In genomic region chr9:55311560-55311959, GRCm38 (mm10) we compare ENCODE assay signal across 9 mouse cellular contexts. TPM values are rescaled to one million over a fixed set of nuclear protein-coding genes. Genes with fewer than 3 reads are reported as not detected.
DNase-seq lines count a peak whose midpoint lies in the region; ATAC-seq and TF ChIP-seq lines count a peak whose summit lies in the region.
"Had no signal": no experiment of that assay in that cellular context is flagged by ENCODE, and none has a peak within 500 bp of the region (broad histone marks: within the 10 kb centered on the region; RNA-seq: fewer than 3 reads in every experiment).

No protein-coding gene starts in this region.

- TF ChIP-seq CTCF in C2C12 (IDR thresholded peaks at IDR 0.05; ENCODE audit: control insufficient read depth, insufficient read depth, insufficient read length): peak; percentile 45
- peak; percentile 93 for TF ChIP-seq CTCF in kidney, postnatal 0 days (IDR thresholded peaks at IDR 0.05; ENCODE audit: low read depth)

- no peak overlapping the region for H3K27ac ChIP-seq in embryonic facial prominence, embryonic 13.5 days
- H3K27ac ChIP-seq in heart, embryonic 10.5 days: no peak overlapping the region
- no peak overlapping the region for H3K27ac ChIP-seq in kidney, postnatal 0 days
- no peak overlapping the region for H3K27ac ChIP-seq in liver, embryonic 11.5 days (ENCODE audit: low read depth, low read length)
- no peak overlapping the region for H3K27ac ChIP-seq in stomach, embryonic 15.5 days

- 6% methylated on average over 5 of the region's 5 CpGs for WGBS in embryonic facial prominence, embryonic 13.5 days
- 7% methylated on average over 5 of the region's 5 CpGs for WGBS in heart, embryonic 10.5 days
- 11% methylated on average over 5 of the region's 5 CpGs for WGBS in kidney, postnatal 0 days
- 9% methylated on average over 5 of the region's 5 CpGs for WGBS in liver, embryonic 11.5 days
- WGBS in stomach, embryonic 15.5 days: 10% methylated on average over 5 of the region's 5 CpGs

- ATAC-seq in embryonic facial prominence, embryonic 13.5 days (ENCODE audit: insufficient number of reproducible peaks, insufficient read depth, low FRiP score, low TSS enrichment, low read depth): peak; percentile 59; the same call in 1 of the 2 replicates
- ATAC-seq in kidney, postnatal 0 days (replicated peaks; ENCODE audit: low FRiP score, low read depth): 0 out of 2 replicates have a peak, but pooled peaks have one; percentile 57
- ATAC-seq in liver, embryonic 11.5 days (replicated peaks; ENCODE audit: low FRiP score): no peak
- ATAC-seq in stomach, embryonic 15.5 days (ENCODE audit: insufficient read depth, low FRiP score, low read depth): peak; percentile 31; the same call in 1 of the 2 replicates

- no peaks in the 10 kb centered on the region for H3K4me1 ChIP-seq in embryonic facial prominence, embryonic 13.5 days
- H3K4me1 ChIP-seq in heart, embryonic 10.5 days: peaks cover 3% of the 10 kb centered on the region; the same call in 1 of the 2 replicates
- H3K4me1 ChIP-seq in kidney, postnatal 0 days (replicated peaks; ENCODE audit: insufficient read depth, low read length): no peaks in the 10 kb centered on the region
- H3K4me1 ChIP-seq in liver, embryonic 11.5 days (replicated peaks; ENCODE audit: control insufficient read depth, insufficient read depth, low read length): no peaks in the 10 kb centered on the region
- no peaks in the 10 kb centered on the region for H3K4me1 ChIP-seq in stomach, embryonic 15.5 days

- no peaks in the 10 kb centered on the region for H3K36me3 ChIP-seq in C2C12 (ENCODE audit: control insufficient read depth, insufficient read depth)
- H3K36me3 ChIP-seq in embryonic facial prominence, embryonic 13.5 days: no peaks in the 10 kb centered on the region
- no peaks in the 10 kb centered on the region for H3K36me3 ChIP-seq in heart, embryonic 10.5 days
- no peaks in the 10 kb centered on the region for H3K36me3 ChIP-seq in kidney, postnatal 0 days (ENCODE audit: insufficient read depth, low read length)
- H3K36me3 ChIP-seq in liver, embryonic 11.5 days (ENCODE audit: control insufficient read depth, insufficient read depth, low read length): no peaks in the 10 kb centered on the region
- no peaks in the 10 kb centered on the region for H3K36me3 ChIP-seq in stomach, embryonic 15.5 days

- H3K4me3 ChIP-seq in C2C12 (ENCODE audit: insufficient read depth, poor library complexity, severe bottlenecking): no peak overlapping the region
- H3K4me3 ChIP-seq in embryonic facial prominence, embryonic 13.5 days: no peak overlapping the region
- H3K4me3 ChIP-seq in heart, embryonic 10.5 days: no peak overlapping the region
- no peak overlapping the region for H3K4me3 ChIP-seq in kidney, postnatal 0 days (replicated peaks; ENCODE audit: low read depth, low read length)
- no peak overlapping the region for H3K4me3 ChIP-seq in liver, embryonic 11.5 days (ENCODE audit: low read depth, low read length)
- H3K4me3 ChIP-seq in stomach, embryonic 15.5 days (replicated peaks): no peak overlapping the region
- H3K4me3 ChIP-seq: erythroblast, embryonic 14.5 days had no signal

- no peaks in the 10 kb centered on the region for H3K79me2 ChIP-seq in C2C12 (ENCODE audit: control insufficient read depth, insufficient read depth)

- no peaks in the 10 kb centered on the region for H3K79me3 ChIP-seq in C2C12 (ENCODE audit: low read depth)

- H3K9ac ChIP-seq in embryonic facial prominence, embryonic 13.5 days: no peak overlapping the region
- H3K9ac ChIP-seq in kidney, postnatal 0 days (ENCODE audit: low read depth, low read length): no peak overlapping the region
- H3K9ac ChIP-seq in liver, embryonic 11.5 days (ENCODE audit: low read depth, low read length): no peak overlapping the region
- H3K9ac ChIP-seq in stomach, embryonic 15.5 days: no peak overlapping the region

- DNase-seq in adrenal gland, postnatal 4 days (ENCODE audit: low spot score in 2 of 2): peak; percentile 16 to 53
- DNase-seq in heart, embryonic 10.5 days (ENCODE audit: low spot score): peak; percentile 84
- peak; percentile 93 for DNase-seq in kidney, postnatal 0 days (ENCODE audit: low spot score)
- DNase-seq in liver, embryonic 11.5 days (ENCODE audit: low spot score): peak; percentile 50
- peak; percentile 77 for DNase-seq in naive thymus-derived CD4-positive, alpha-beta T cell, adult 2 months (ENCODE audit: low read depth)

- H3K4me2 ChIP-seq in embryonic facial prominence, embryonic 13.5 days: no peak overlapping the region
- no peak overlapping the region for H3K4me2 ChIP-seq in kidney, postnatal 0 days (ENCODE audit: low read length)
- H3K4me2 ChIP-seq in liver, embryonic 11.5 days: no peak overlapping the region
- no peak overlapping the region for H3K4me2 ChIP-seq in stomach, embryonic 15.5 days

- no peak overlapping the region for H3ac ChIP-seq in C2C12 (ENCODE audit: control insufficient read depth, insufficient read length, low read depth)

- H3K27me3 ChIP-seq in C2C12 (ENCODE audit: control insufficient read depth, insufficient read depth, insufficient read length): peaks cover 10% of the 10 kb centered on the region
- no peaks in the 10 kb centered on the region for H3K27me3 ChIP-seq in embryonic facial prominence, embryonic 13.5 days
- H3K27me3 ChIP-seq in heart, embryonic 10.5 days (ENCODE audit: insufficient read depth, poor library complexity, severe bottlenecking): no peaks in the 10 kb centered on the region
- H3K27me3 ChIP-seq in kidney, postnatal 0 days (ENCODE audit: insufficient read depth, low read length): no peaks in the 10 kb centered on the region
- no peaks in the 10 kb centered on the region for H3K27me3 ChIP-seq in liver, embryonic 11.5 days (replicated peaks; ENCODE audit: control insufficient read depth, insufficient read depth, low read length)
- no peaks in the 10 kb centered on the region for H3K27me3 ChIP-seq in stomach, embryonic 15.5 days (replicated peaks)

- H3K9me3 ChIP-seq in embryonic facial prominence, embryonic 13.5 days: no peaks in the 10 kb centered on the region
- H3K9me3 ChIP-seq in heart, embryonic 10.5 days: no peaks in the 10 kb centered on the region
- H3K9me3 ChIP-seq in kidney, postnatal 0 days (replicated peaks; ENCODE audit: low read length): no peaks in the 10 kb centered on the region
- no peaks in the 10 kb centered on the region for H3K9me3 ChIP-seq in liver, embryonic 11.5 days (ENCODE audit: control insufficient read depth, low read length)
- H3K9me3 ChIP-seq in stomach, embryonic 15.5 days: no peaks in the 10 kb centered on the region

TF ChIP-seq in C2C12, 6 proteins besides CTCF, POLR2A, EP300 and RAD21:
- TF ChIP-seq MYOD1 (IDR thresholded peaks at IDR 0.05; ENCODE audit: control insufficient read depth, insufficient read length, low read depth): no peak
- TF ChIP-seq CEBPB (IDR thresholded peaks at IDR 0.05; ENCODE audit: low read depth): no peak
- no peak for TF ChIP-seq MYOG (IDR thresholded peaks at IDR 0.05; ENCODE audit: control insufficient read depth, extremely low read depth, insufficient read length)
- TF ChIP-seq USF1 (IDR thresholded peaks at IDR 0.05; ENCODE audit: low read depth): no peak
- TF ChIP-seq MAX (IDR thresholded peaks at IDR 0.05): no peak
- TF ChIP-seq FOSL1 (IDR thresholded peaks at IDR 0.05; ENCODE audit: insufficient read depth, low read length, poor library complexity, severe bottlenecking): no peak

RNA-seq across cellular contexts. Expression of gene Nrg4, which starts 15.1 kb away (rescaled TPM):
- polyA plus RNA-seq in C2C12 (2012; fragmentation: generic; extraction: Trizol): 0.15 TPM
- 1 to 10 TPM; 4.0 to 5.4 TPM for total RNA-seq in adrenal gland, postnatal 4 days (2021)
- polyA plus RNA-seq in embryonic facial prominence, embryonic 13.5 days (2015; fragmentation: Nextera tagmentation; extraction: Ambion mirVana): 1.5 and 2.6 TPM in 2 replicates
- 1.3 and 1.4 TPM in 2 replicates for polyA plus RNA-seq in heart, embryonic 10.5 days (2016; fragmentation: Nextera tagmentation; extraction: Ambion mirVana)
- polyA plus RNA-seq in kidney, postnatal 0 days (2015; fragmentation: Nextera tagmentation; extraction: Ambion mirVana): 0.39 and 0.65 TPM in 2 replicates
- 1.1 TPM in 2 replicates for polyA plus RNA-seq in liver, embryonic 11.5 days (2014; fragmentation: Nextera tagmentation; extraction: Ambion mirVana)
- polyA plus RNA-seq in stomach, embryonic 15.5 days (2015; fragmentation: Nextera tagmentation; extraction: Ambion mirVana): 1.1 TPM in 2 replicates

RNA-seq across cellular contexts. Expression of gene Tmem266, which starts 15.2 kb away (rescaled TPM):
- polyA plus RNA-seq in C2C12 (2012; fragmentation: generic; extraction: Trizol): not detected
- 1 to 10 TPM; 1.7 TPM for total RNA-seq in adrenal gland, postnatal 4 days (2021)
- polyA plus RNA-seq in embryonic facial prominence, embryonic 13.5 days (2015; fragmentation: Nextera tagmentation; extraction: Ambion mirVana): 0.63 and 0.74 TPM in 2 replicates
- polyA plus RNA-seq in heart, embryonic 10.5 days (2016; fragmentation: Nextera tagmentation; extraction: Ambion mirVana): 0.11 and 0.13 TPM in 2 replicates
- 0.25 and 0.33 TPM in 2 replicates for polyA plus RNA-seq in kidney, postnatal 0 days (2015; fragmentation: Nextera tagmentation; extraction: Ambion mirVana)
- 0.09 TPM in 1 of 2 replicates, not detected in the other for polyA plus RNA-seq in liver, embryonic 11.5 days (2014; fragmentation: Nextera tagmentation; extraction: Ambion mirVana)
- 1.3 and 1.9 TPM in 2 replicates for polyA plus RNA-seq in stomach, embryonic 15.5 days (2015; fragmentation: Nextera tagmentation; extraction: Ambion mirVana)
- polyA plus RNA-seq: erythroblast, embryonic 14.5 days had no signal

Comparison
In these comparisons a context has a peak if more than half of its experiments do, and no peak if none do; other contexts are left out.
1. DNase-seq: peak in every context shown above with its lines; median percentile 93 in kidney, postnatal 0 days; 84 in heart, embryonic 10.5 days; 77 in naive thymus-derived CD4-positive, alpha-beta T cell, adult 2 months; 50 in liver, embryonic 11.5 days; 34 in adrenal gland, postnatal 4 days.